Mouse (Mus musculus) megakaryocyte-erythroid progenitor cell, adult 5-6 weeks (primary cell): ENCODE data around the gene Ykt6. TPM values are rescaled to one million over a fixed set of nuclear protein-coding genes. Genes with fewer than 3 reads are reported as not detected.
A peak's percentile ranks its signal among the peaks of the same experiment; 100 is the strongest.
"Not testable (repeated sequence)": the region's sequence is repeated elsewhere in the genome, so short reads cannot be mapped to it uniquely, and the experiment has no call there.

Source experiments
- ATAC-seq: replicated peaks from 2 replicates; pipeline ENCODE4 v1.8.0; 2016; ENCODE audit warnings: mild to moderate bottlenecking, inconsistent platforms; ENCODE audit not compliant: severe bottlenecking, poor library complexity, low FRiP score, low TSS enrichment
- total RNA-seq, 2 experiments: library from RNA; stranded (forward) in 1 of 2; stranded (reverse) in 1 of 2; fragments of 200-1000, 215-1000 nt in 1 of 2; fragments of >200 nt in 1 of 2; fragmentation: Nextera tagmentation in 1 of 2; gene quantifications; 2 replicates each; pipeline ENCODE4 v1.2.3; 2014 to 2017

The Ykt6 gene
- total RNA-seq, 2 experiments from 2014 or later, result 37.7 to 43.6 TPM

- ATAC-seq, result not testable (repeated sequence)
These were observed 55.4 kb downstream of the Ykt6 start for GRCm38 (mm10) chr11:6010751-6011482.

DNA sequence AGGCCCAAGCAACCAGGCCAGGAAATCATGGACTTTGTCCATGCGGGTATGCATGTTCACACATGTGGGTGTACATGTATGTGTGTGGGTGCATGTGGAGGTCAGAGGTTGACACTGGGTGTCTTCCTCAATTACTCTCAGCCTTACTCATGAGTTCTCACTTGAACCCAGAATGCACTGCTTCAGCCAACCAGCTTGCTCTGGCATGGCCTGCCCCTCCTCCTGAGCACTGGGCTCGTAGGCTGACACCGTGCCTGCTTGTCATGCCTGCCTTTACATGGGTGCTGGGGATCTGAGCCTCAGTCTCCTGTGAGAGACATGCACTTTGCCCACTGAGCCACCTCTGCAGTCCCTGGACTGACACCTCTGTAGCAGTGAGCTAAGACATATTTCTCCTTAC is 56.4 kb downstream of the Ykt6 start:
- ATAC-seq, result no peak

DNA sequence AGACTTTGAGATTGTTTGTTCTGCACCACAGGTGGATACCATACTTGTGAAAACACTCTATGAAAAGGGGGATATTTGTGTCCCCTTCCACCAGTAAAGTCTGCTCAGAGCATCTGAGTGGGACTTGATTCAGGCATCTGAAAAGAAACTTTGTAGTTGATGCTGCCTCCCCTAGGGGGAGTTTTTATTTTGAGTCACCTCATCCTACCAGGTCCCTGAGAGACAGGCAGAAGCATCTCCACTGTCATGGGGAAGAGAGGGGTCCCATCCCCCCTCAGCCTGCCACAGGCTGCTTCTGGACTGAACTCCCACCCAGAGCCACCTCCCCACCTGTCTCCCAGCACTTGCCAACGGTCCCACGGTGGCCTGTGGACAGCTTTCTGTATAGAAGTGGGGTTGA is 57.9 kb downstream of the Ykt6 start:
- ATAC-seq, result no peak

GRCm38 (mm10) chr11:6015011-6015431 is 59.5 kb downstream of the Ykt6 start:
- no peak for ATAC-seq

DNA sequence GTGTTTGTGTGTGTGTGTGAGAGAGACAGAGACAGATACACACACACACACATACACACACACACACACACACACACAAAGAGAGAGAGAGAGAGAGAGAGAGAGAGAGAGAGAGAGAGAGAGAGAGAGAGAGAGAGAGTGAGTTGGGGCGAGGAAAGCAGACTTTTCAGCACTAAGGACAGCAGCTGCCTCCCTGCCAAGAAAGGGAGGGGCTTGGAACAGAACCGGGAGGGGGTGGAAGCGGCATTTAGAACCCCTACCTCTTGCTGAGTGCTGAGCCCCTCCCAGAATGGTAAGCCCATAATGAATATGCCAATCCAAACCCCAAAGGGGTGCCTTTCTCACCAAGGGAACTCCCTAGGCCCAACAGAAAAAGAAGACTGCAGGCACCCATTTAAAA is 60.9 kb downstream of the Ykt6 start:
- 0 out of 2 replicates have a peak, but pooled peaks have one; percentile 52 for ATAC-seq

GRCm38 (mm10) chr11:6016797-6017395 is 61.4 kb downstream of the Ykt6 start:
- ATAC-seq, result no peak

Other genes with a start within 250 kb of the Ykt6 start
- 128 and 195 TPM in 2 replicates for gene Mrps24, start 240.0 kb upstream of the Ykt6 start, total RNA-seq (2014; fragmentation: Nextera tagmentation)
- gene Mrps24, start 240.0 kb upstream of the Ykt6 start, total RNA-seq (2017), result 72.1 and 95.9 TPM in 2 replicates
- gene Urgcp, start 193.3 kb upstream of the Ykt6 start, total RNA-seq (2014; fragmentation: Nextera tagmentation), result 6.8 and 12.1 TPM in 2 replicates
- 5.9 and 7.8 TPM in 2 replicates for gene Urgcp, start 193.3 kb upstream of the Ykt6 start, total RNA-seq (2017)
- 47.1 and 48.7 TPM in 2 replicates for gene Dbnl, start 167.2 kb upstream of the Ykt6 start, total RNA-seq (2014; fragmentation: Nextera tagmentation)
- gene Dbnl, start 167.2 kb upstream of the Ykt6 start, total RNA-seq (2017), result 58.7 and 68.5 TPM in 2 replicates
- gene Pgam2, start 152.0 kb upstream of the Ykt6 start, total RNA-seq (2014; fragmentation: Nextera tagmentation), result 0.24 TPM in 1 of 2 replicates, not detected in the other
- gene Pgam2, start 152.0 kb upstream of the Ykt6 start, total RNA-seq (2017), result not detected in 2 replicates
- gene Polm, start 117.7 kb upstream of the Ykt6 start, total RNA-seq (2014; fragmentation: Nextera tagmentation), result 8.8 and 15.2 TPM in 2 replicates
- 3.6 and 3.9 TPM in 2 replicates for gene Polm, start 117.7 kb upstream of the Ykt6 start, total RNA-seq (2017)
- not detected in 2 replicates for gene Aebp1, start 93.7 kb upstream of the Ykt6 start, total RNA-seq (2014; fragmentation: Nextera tagmentation)
- gene Aebp1, start 93.7 kb upstream of the Ykt6 start, total RNA-seq (2017), result not detected in 2 replicates
- 115 and 138 TPM in 2 replicates for gene Pold2, start 77.4 kb upstream of the Ykt6 start, total RNA-seq (2014; fragmentation: Nextera tagmentation)
- gene Pold2, start 77.4 kb upstream of the Ykt6 start, total RNA-seq (2017), result 55.7 and 85.8 TPM in 2 replicates
- gene Myl7, start 56.9 kb upstream of the Ykt6 start, total RNA-seq (2014; fragmentation: Nextera tagmentation), result not detected in 2 replicates
- gene Myl7, start 56.9 kb upstream of the Ykt6 start, total RNA-seq (2017), result not detected in 2 replicates
- gene Gck, start 5.6 kb upstream of the Ykt6 start, total RNA-seq (2014; fragmentation: Nextera tagmentation), result not detected in 2 replicates
- not detected in 2 replicates for gene Gck, start 5.6 kb upstream of the Ykt6 start, total RNA-seq (2017)
- gene Camk2b, start 110.7 kb downstream of the Ykt6 start, total RNA-seq (2014; fragmentation: Nextera tagmentation), result 0.52 and 3.0 TPM in 2 replicates
- 1.6 TPM in 1 of 2 replicates, not detected in the other for gene Camk2b, start 110.7 kb downstream of the Ykt6 start, total RNA-seq (2017)
- gene A730071L15Rik, start 244.3 kb downstream of the Ykt6 start, total RNA-seq (2014; fragmentation: Nextera tagmentation), result 2.9 TPM in 1 of 2 replicates, not detected in the other
- 0.47 TPM in 1 of 2 replicates, not detected in the other for gene A730071L15Rik, start 244.3 kb downstream of the Ykt6 start, total RNA-seq (2017)
- gene Nudcd3, start 244.7 kb downstream of the Ykt6 start, total RNA-seq (2014; fragmentation: Nextera tagmentation), result 27.6 and 35.1 TPM in 2 replicates
- gene Nudcd3, start 244.7 kb downstream of the Ykt6 start, total RNA-seq (2017), result 34.6 and 39.0 TPM in 2 replicates